Mouse (Mus musculus) embryo, embryonic 11.5 days (tissue): ENCODE data around the gene Borcs5.
"Not testable (repeated sequence)": the region's sequence is repeated elsewhere in the genome, so short reads cannot be mapped to it uniquely, and the experiment has no call there.

Source experiments
- DNase-seq: peaks from one replicate; pipeline ENCODE4 v3.0.0-alpha.2; 2012; ENCODE audit warnings: low read depth, low spot score

Borcs5 gene

GRCm38 (mm10) chr6:134670881-134671411 is 31.6 kb downstream of the Borcs5 start:
- no peak for DNase-seq

- not testable (repeated sequence) for DNase-seq
Observed at GRCm38 (mm10) chr6:134673712-134674111, 34.4 kb downstream of the Borcs5 start.

GRCm38 (mm10) chr6:134677504-134677903 is 38.2 kb downstream of the Borcs5 start:
- no peak for DNase-seq

GRCm38 (mm10) chr6:134678037-134678436 is 38.7 kb downstream of the Borcs5 start:
- DNase-seq, result no peak

- DNase-seq, result not testable (repeated sequence)
Observed at GRCm38 (mm10) chr6:134679330-134679729, 40.0 kb downstream of the Borcs5 start.

GRCm38 (mm10) chr6:134684354-134684915 is 45.1 kb downstream of the Borcs5 start:
- DNase-seq, result no peak

- DNase-seq, result no peak
Observed at GRCm38 (mm10) chr6:134685040-134685439, 45.7 kb downstream of the Borcs5 start.

- no peak for DNase-seq
Observed at GRCm38 (mm10) chr6:134685515-134685914, 46.2 kb downstream of the Borcs5 start.

- DNase-seq, result no peak
Observed at GRCm38 (mm10) chr6:134694498-134694897, 55.2 kb downstream of the Borcs5 start.

GRCm38 (mm10) chr6:134694988-134695387 is 55.7 kb downstream of the Borcs5 start:
- DNase-seq, result no peak

- DNase-seq, result no peak
Observed at GRCm38 (mm10) chr6:134695625-134696024, 56.3 kb downstream of the Borcs5 start.

- DNase-seq, result no peak
Observed at GRCm38 (mm10) chr6:134696146-134696545, 56.8 kb downstream of the Borcs5 start.

GRCm38 (mm10) chr6:134696554-134696953 is 57.2 kb downstream of the Borcs5 start:
- DNase-seq, result no peak

- DNase-seq, result no peak
Observed at GRCm38 (mm10) chr6:134698243-134698642, 58.9 kb downstream of the Borcs5 start.

GRCm38 (mm10) chr6:134700451-134701210 is 61.3 kb downstream of the Borcs5 start:
- no peak for DNase-seq

- no peak for DNase-seq
Observed at GRCm38 (mm10) chr6:134701211-134701602, 61.9 kb downstream of the Borcs5 start.

GRCm38 (mm10) chr6:134702184-134702583 is 62.9 kb downstream of the Borcs5 start:
- DNase-seq, result no peak

GRCm38 (mm10) chr6:134703053-134703690 is 63.9 kb downstream of the Borcs5 start:
- no peak for DNase-seq

GRCm38 (mm10) chr6:134706467-134706866 is 67.2 kb downstream of the Borcs5 start:
- no peak for DNase-seq

GRCm38 (mm10) chr6:134710020-134710419 is 70.7 kb downstream of the Borcs5 start:
- no peak for DNase-seq

GRCm38 (mm10) chr6:134713321-134713720 is 74.0 kb downstream of the Borcs5 start:
- no peak for DNase-seq

GRCm38 (mm10) chr6:134713897-134714296 is 74.6 kb downstream of the Borcs5 start:
- no peak for DNase-seq
